Mouse (Mus musculus): ENCODE measurements around the gene Ankrd39. TPM values are rescaled to one million over a fixed set of nuclear protein-coding genes. Genes with fewer than 3 reads are reported as not detected.
A peak's percentile ranks its signal among the peaks of the same experiment; 100 is the strongest.

Gene Ankrd39
- polyA plus RNA-seq, 1 experiment from 2014 or later, result 16.0 TPM

DNA sequence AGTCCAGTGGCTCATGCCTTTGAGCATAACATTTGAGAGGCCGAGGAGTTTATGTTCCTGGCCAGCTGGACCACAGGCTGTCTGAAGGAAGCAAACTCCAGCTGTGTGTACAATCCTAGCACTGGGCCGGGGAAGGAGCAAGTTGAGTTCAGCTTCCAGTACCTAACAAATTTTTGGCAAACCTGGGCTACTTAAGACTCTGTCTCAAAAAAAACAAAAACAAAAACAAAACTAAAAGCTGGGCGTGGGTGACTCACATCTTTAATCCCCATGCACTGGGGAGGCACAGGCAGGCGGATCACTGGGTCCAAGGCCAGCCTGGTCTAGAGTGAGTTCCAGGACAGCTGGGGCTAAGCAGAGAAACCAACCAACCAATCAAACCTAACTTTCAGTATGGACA, 21.5 kb upstream of the Ankrd39 start:
- H3K4me1 ChIP-seq (ENCODE audit: control insufficient read depth, insufficient read depth, low read length), result peaks cover 11% of the 10 kb centered on the region
- H3K9me3 ChIP-seq (ENCODE audit: control insufficient read depth, low read length), result no peaks in the 10 kb centered on the region
- H3K9ac ChIP-seq (ENCODE audit: low read length), result no peak overlapping the region
- WGBS, result 77% methylated on average over 4 of the region's 4 CpGs
- no peaks in the 10 kb centered on the region for H3K36me3 ChIP-seq (ENCODE audit: control insufficient read depth, insufficient read depth, low read length)
- no peak overlapping the region for H3K4me3 ChIP-seq (ENCODE audit: low read depth, low read length)
- DNase-seq (ENCODE audit: low spot score), result no peak
- ATAC-seq (ENCODE audit: insufficient number of reproducible peaks, low FRiP score, low TSS enrichment, low read depth), result no peak
- no peak overlapping the region for H3K27ac ChIP-seq (replicated peaks; ENCODE audit: low read depth, low read length)
- no peak overlapping the region for H3K4me2 ChIP-seq (ENCODE audit: low read depth, severe bottlenecking)
- no peaks in the 10 kb centered on the region for H3K27me3 ChIP-seq (ENCODE audit: control insufficient read depth, insufficient read depth, low read length)

DNA sequence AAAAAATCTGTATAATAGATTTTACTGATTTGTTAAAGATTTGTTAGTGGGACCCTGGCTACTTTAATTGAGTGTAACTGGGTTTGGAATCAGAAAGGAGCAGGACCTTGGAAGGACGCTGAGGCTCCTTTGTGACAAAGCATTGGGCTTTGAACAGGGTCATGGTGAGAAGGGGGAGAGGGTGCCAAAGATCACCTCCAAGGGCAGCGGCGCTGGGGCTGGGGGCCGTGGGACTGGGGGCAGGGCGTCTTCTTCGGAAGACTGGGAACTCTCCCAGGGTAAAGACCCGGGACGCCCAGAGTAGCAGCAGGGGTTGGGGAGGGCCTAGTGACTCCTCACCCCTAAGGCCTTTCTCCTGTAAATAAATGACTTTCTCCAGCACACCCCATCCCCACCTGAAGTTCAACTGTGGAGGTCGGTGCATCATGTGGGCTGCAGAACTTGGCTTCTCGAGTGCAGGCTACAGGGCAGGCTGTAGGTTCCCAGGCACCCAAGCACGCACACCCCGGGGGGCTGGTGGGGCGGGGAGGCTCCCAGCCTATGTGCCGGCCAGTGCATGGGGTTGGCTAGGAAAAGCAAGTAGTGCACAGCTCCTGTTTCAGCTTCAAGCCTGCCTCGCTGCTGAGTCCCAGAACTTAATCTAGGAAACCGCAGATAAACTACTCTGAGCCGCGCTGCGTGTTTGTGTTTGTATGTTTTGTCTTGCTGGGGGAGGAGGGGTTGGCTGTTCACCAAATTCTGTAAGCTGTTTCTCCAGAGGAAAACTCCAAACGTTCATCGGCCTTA, 20.8 kb upstream of the Ankrd39 start:
- Histone ChIP-seq H3K4me1 (ENCODE audit: control insufficient read depth, insufficient read depth, low read length) (peaks cover 11% of the 10 kb centered on the region), H3K9ac (ENCODE audit: low read length) (no peak overlapping the region), H3K27ac (replicated peaks; ENCODE audit: low read depth, low read length) (no peak overlapping the region), H3K9me3 (ENCODE audit: control insufficient read depth, low read length) (no peaks in the 10 kb centered on the region), H3K27me3 (ENCODE audit: control insufficient read depth, insufficient read depth, low read length) (no peaks in the 10 kb centered on the region), H3K4me2 (ENCODE audit: low read depth, severe bottlenecking) (no peak overlapping the region), H3K4me3 (ENCODE audit: low read depth, low read length) (no peak overlapping the region), H3K36me3 (ENCODE audit: control insufficient read depth, insufficient read depth, low read length) (no peaks in the 10 kb centered on the region)
- ATAC-seq (ENCODE audit: insufficient number of reproducible peaks, low FRiP score, low TSS enrichment, low read depth) (no peak), DNase-seq (ENCODE audit: low spot score) (no peak)
- 50% methylated on average over 21 of the region's 21 CpGs for WGBS

- ATAC-seq (ENCODE audit: insufficient number of reproducible peaks, low FRiP score, low TSS enrichment, low read depth) (no peak), DNase-seq (ENCODE audit: low spot score) (no peak)
- Histone ChIP-seq H3K4me1 (ENCODE audit: control insufficient read depth, insufficient read depth, low read length) (peaks cover 18% of the 10 kb centered on the region), H3K9ac (ENCODE audit: low read length) (peak overlapping the region; percentile 7; the same call in 1 of the 2 replicates), H3K4me2 (ENCODE audit: low read depth, severe bottlenecking) (no peak overlapping the region), H3K27me3 (ENCODE audit: control insufficient read depth, insufficient read depth, low read length) (no peaks in the 10 kb centered on the region), H3K36me3 (ENCODE audit: control insufficient read depth, insufficient read depth, low read length) (no peaks in the 10 kb centered on the region), H3K27ac (replicated peaks; ENCODE audit: low read depth, low read length) (0 out of 2 replicates have a peak overlapping the region, but pooled peaks have one; percentile 4), H3K9me3 (ENCODE audit: control insufficient read depth, low read length) (no peaks in the 10 kb centered on the region), H3K4me3 (ENCODE audit: low read depth, low read length) (no peak overlapping the region)
- WGBS, result 2% methylated on average over 2 of the region's 2 CpGs
Observed at GRCm38 (mm10) chr1:36566425-36566824, 19.2 kb upstream of the Ankrd39 start.

GRCm38 (mm10) chr1:36564101-36564500, 16.9 kb upstream of the Ankrd39 start:
- ATAC-seq (ENCODE audit: insufficient number of reproducible peaks, low FRiP score, low TSS enrichment, low read depth), result no peak
- Histone ChIP-seq H3K27ac (replicated peaks; ENCODE audit: low read depth, low read length) (no peak overlapping the region), H3K9me3 (ENCODE audit: control insufficient read depth, low read length) (no peaks in the 10 kb centered on the region), H3K4me1 (ENCODE audit: control insufficient read depth, insufficient read depth, low read length) (peaks cover 23% of the 10 kb centered on the region), H3K4me2 (ENCODE audit: low read depth, severe bottlenecking) (no peak overlapping the region), H3K4me3 (ENCODE audit: low read depth, low read length) (no peak overlapping the region), H3K27me3 (ENCODE audit: control insufficient read depth, insufficient read depth, low read length) (no peaks in the 10 kb centered on the region), H3K9ac (ENCODE audit: low read length) (no peak overlapping the region), H3K36me3 (ENCODE audit: control insufficient read depth, insufficient read depth, low read length) (no peaks in the 10 kb centered on the region)
- 79% methylated on average over 6 of the region's 6 CpGs for WGBS
- no peak for DNase-seq (ENCODE audit: low spot score)

DNA sequence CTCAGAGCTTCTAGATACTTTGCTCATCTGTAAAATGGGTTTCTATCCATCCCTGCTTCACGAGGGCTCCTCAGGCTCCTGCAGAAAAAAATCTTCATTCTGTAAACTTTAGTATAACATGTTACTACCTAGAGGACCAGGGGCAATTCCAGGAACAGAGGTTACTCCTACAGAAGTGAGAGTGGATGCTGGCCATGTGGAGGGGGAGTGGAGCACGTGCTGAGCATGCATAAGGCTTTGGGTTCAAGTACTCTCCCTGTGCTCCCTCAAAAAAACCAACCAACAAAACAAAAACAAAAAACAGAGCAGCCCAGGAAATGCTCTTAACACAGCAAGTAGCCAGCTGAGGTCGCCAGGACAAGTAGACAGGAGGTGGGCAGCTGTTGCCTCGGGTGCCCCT, 16.4 kb upstream of the Ankrd39 start:
- peaks cover 27% of the 10 kb centered on the region for H3K4me1 ChIP-seq (ENCODE audit: control insufficient read depth, insufficient read depth, low read length)
- no peak overlapping the region for H3K27ac ChIP-seq (replicated peaks; ENCODE audit: low read depth, low read length)
- DNase-seq (ENCODE audit: low spot score) (no peak), ATAC-seq (ENCODE audit: insufficient number of reproducible peaks, low FRiP score, low TSS enrichment, low read depth) (no peak)
- H3K4me2 ChIP-seq (ENCODE audit: low read depth, severe bottlenecking), result no peak overlapping the region
- WGBS, result 56% methylated on average over 4 of the region's 4 CpGs
- H3K9me3 ChIP-seq (ENCODE audit: control insufficient read depth, low read length), result no peaks in the 10 kb centered on the region
- no peak overlapping the region for H3K9ac ChIP-seq (ENCODE audit: low read length)
- H3K4me3 ChIP-seq (ENCODE audit: low read depth, low read length), result no peak overlapping the region
- no peaks in the 10 kb centered on the region for H3K27me3 ChIP-seq (ENCODE audit: control insufficient read depth, insufficient read depth, low read length)
- no peaks in the 10 kb centered on the region for H3K36me3 ChIP-seq (ENCODE audit: control insufficient read depth, insufficient read depth, low read length)

DNA sequence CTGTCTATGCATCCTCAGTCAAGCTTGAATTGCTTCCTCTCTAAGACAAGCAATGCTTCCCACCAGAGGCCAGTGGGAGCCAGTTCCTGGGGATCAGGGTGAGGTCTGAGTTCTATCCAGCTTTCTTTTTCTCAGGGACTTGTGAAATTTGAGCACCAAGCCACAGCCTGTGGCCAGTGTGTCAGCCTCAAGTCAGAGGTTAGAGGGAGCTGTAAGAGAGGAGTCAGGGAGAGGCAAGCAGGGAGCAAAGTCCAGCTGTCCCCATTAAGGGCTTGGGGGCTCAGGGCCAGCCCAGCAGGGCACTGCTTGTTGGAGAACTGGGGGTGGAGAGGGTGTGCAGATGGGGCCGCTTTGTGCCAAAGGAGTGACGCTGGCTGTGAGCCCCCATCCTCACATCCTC, 16.0 kb upstream of the Ankrd39 start:
- WGBS, result 73% methylated on average over 2 of the region's 2 CpGs
- Histone ChIP-seq H3K4me3 (ENCODE audit: low read depth, low read length) (no peak overlapping the region), H3K9me3 (ENCODE audit: control insufficient read depth, low read length) (no peaks in the 10 kb centered on the region), H3K9ac (ENCODE audit: low read length) (no peak overlapping the region), H3K4me2 (ENCODE audit: low read depth, severe bottlenecking) (no peak overlapping the region), H3K36me3 (ENCODE audit: control insufficient read depth, insufficient read depth, low read length) (no peaks in the 10 kb centered on the region), H3K27me3 (ENCODE audit: control insufficient read depth, insufficient read depth, low read length) (no peaks in the 10 kb centered on the region), H3K4me1 (ENCODE audit: control insufficient read depth, insufficient read depth, low read length) (peaks cover 29% of the 10 kb centered on the region), H3K27ac (replicated peaks; ENCODE audit: low read depth, low read length) (no peak overlapping the region)
- ATAC-seq (ENCODE audit: insufficient number of reproducible peaks, low FRiP score, low TSS enrichment, low read depth), result no peak
- no peak for DNase-seq (ENCODE audit: low spot score)

GRCm38 (mm10) chr1:36562388-36562787, 15.1 kb upstream of the Ankrd39 start:
- 49% methylated on average over 4 of the region's 4 CpGs for WGBS
- Histone ChIP-seq H3K9me3 (ENCODE audit: control insufficient read depth, low read length) (no peaks in the 10 kb centered on the region), H3K9ac (ENCODE audit: low read length) (no peak overlapping the region), H3K27ac (replicated peaks; ENCODE audit: low read depth, low read length) (no peak overlapping the region), H3K36me3 (ENCODE audit: control insufficient read depth, insufficient read depth, low read length) (no peaks in the 10 kb centered on the region), H3K4me2 (ENCODE audit: low read depth, severe bottlenecking) (no peak overlapping the region), H3K27me3 (ENCODE audit: control insufficient read depth, insufficient read depth, low read length) (no peaks in the 10 kb centered on the region), H3K4me1 (ENCODE audit: control insufficient read depth, insufficient read depth, low read length) (peaks cover 27% of the 10 kb centered on the region), H3K4me3 (ENCODE audit: low read depth, low read length) (no peak overlapping the region)
- no peak for ATAC-seq (ENCODE audit: insufficient number of reproducible peaks, low FRiP score, low TSS enrichment, low read depth)
- no peak for DNase-seq (ENCODE audit: low spot score)

GRCm38 (mm10) chr1:36560903-36561302, 13.7 kb upstream of the Ankrd39 start:
- H3K27ac ChIP-seq (replicated peaks; ENCODE audit: low read depth, low read length), result no peak overlapping the region
- no peak overlapping the region for H3K4me3 ChIP-seq (ENCODE audit: low read depth, low read length)
- 33% methylated on average over 6 of the region's 6 CpGs for WGBS
- H3K27me3 ChIP-seq (ENCODE audit: control insufficient read depth, insufficient read depth, low read length), result no peaks in the 10 kb centered on the region
- H3K36me3 ChIP-seq (ENCODE audit: control insufficient read depth, insufficient read depth, low read length), result no peaks in the 10 kb centered on the region
- DNase-seq (ENCODE audit: low spot score) (no peak), ATAC-seq (ENCODE audit: insufficient number of reproducible peaks, low FRiP score, low TSS enrichment, low read depth) (no peak)
- H3K9me3 ChIP-seq (ENCODE audit: control insufficient read depth, low read length), result no peaks in the 10 kb centered on the region
- no peak overlapping the region for H3K9ac ChIP-seq (ENCODE audit: low read length)
- no peak overlapping the region for H3K4me2 ChIP-seq (ENCODE audit: low read depth, severe bottlenecking)
- H3K4me1 ChIP-seq (ENCODE audit: control insufficient read depth, insufficient read depth, low read length), result peaks cover 20% of the 10 kb centered on the region

DNA sequence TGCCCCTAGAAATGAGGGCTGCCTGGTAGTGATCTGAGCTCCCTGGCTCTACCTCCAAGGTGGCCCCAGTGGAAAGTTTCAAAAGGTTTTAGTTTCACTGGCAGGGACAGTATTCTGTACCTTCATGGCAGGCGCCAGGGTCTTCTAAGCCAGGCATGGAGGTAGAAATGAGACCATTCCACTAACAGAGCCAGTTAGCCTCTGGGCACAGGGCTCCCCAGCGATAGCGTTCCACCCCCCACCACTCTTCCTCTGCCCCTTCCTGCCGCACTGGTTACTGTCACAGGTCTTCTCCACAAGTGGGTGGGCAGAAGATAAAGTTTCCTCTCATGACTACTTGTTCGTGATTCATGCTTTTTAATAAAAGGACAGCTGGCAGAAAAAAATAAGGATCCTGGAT, 12.6 kb upstream of the Ankrd39 start:
- Histone ChIP-seq H3K4me1 (ENCODE audit: control insufficient read depth, insufficient read depth, low read length) (peaks cover 29% of the 10 kb centered on the region), H3K4me2 (ENCODE audit: low read depth, severe bottlenecking) (no peak overlapping the region), H3K4me3 (ENCODE audit: low read depth, low read length) (no peak overlapping the region), H3K27me3 (ENCODE audit: control insufficient read depth, insufficient read depth, low read length) (no peaks in the 10 kb centered on the region), H3K27ac (replicated peaks; ENCODE audit: low read depth, low read length) (no peak overlapping the region), H3K36me3 (ENCODE audit: control insufficient read depth, insufficient read depth, low read length) (peaks cover 2% of the 10 kb centered on the region; the same call in 1 of the 2 replicates), H3K9me3 (ENCODE audit: control insufficient read depth, low read length) (no peaks in the 10 kb centered on the region), H3K9ac (ENCODE audit: low read length) (no peak overlapping the region)
- 50% methylated on average over 5 of the region's 5 CpGs for WGBS
- DNase-seq (ENCODE audit: low spot score) (no peak), ATAC-seq (ENCODE audit: insufficient number of reproducible peaks, low FRiP score, low TSS enrichment, low read depth) (no peak)
